Mouse (Mus musculus) layer of hippocampus, postnatal 25 days (tissue): ENCODE results near the gene Clec4d. TPM values are rescaled to one million over a fixed set of nuclear protein-coding genes. Genes with fewer than 3 reads are reported as not detected.
"Not testable (repeated sequence)": the region's sequence is repeated elsewhere in the genome, so short reads cannot be mapped to it uniquely, and the experiment has no call there.

Source experiments
- DNase-seq, 2 experiments: peaks; one replicate each; pipeline ENCODE4 v3.0.0; 2022; ENCODE audit warnings: mixed read lengths in 2 of 2, low spot score in 1 of 2; ENCODE audit errors: extremely low spot score in 1 of 2
- total RNA-seq, 2 experiments: library from RNA; stranded (reverse); gene quantifications; 2 replicates each; pipeline ENCODE4 v1.2.3; 2021

Clec4d gene
- total RNA-seq: not detected

GRCm38 (mm10) chr6:123261555-123262161, at the start of gene Clec4d:
Gene Clec4d (plus strand): TSS chr6:123262111.
- no peak for DNase-seq

DNA sequence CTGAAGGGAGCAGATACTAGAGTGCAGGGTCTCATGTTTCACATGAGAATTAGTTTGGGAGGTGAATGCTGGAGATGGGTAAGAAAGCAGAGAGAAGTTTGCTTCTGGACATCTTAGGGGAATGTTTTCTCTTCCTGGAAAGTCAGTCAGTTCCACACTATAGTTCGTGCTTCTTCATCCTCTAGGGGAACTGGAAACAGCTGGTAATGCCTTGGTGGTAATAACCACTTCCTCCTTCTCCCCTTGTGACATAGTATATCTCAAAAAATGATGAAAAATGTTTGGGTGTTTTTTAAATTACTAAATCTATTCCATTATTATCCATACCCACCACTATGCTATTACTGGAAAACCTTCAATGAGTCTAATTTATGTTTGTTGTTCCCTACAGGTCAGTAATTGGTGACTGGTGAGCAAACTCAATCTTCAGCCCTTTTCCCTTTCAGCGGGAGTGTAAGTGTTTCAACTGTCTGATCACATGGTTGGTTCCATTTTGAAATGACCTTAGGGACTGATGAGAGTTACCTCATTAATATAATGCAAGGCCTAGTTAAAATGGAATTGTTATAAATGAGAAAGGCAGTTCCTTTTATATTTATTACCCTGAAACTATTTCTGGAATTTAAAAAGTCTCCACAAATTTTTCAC, 34.3 kb upstream of the Clec4d start:
- no peak for DNase-seq

GRCm38 (mm10) chr6:123229644-123230043, 32.3 kb upstream of the Clec4d start, which contains the start of gene Clec4n:
Gene Clec4n (plus strand): TSS chr6:123229843.
- DNase-seq: no peak

DNA sequence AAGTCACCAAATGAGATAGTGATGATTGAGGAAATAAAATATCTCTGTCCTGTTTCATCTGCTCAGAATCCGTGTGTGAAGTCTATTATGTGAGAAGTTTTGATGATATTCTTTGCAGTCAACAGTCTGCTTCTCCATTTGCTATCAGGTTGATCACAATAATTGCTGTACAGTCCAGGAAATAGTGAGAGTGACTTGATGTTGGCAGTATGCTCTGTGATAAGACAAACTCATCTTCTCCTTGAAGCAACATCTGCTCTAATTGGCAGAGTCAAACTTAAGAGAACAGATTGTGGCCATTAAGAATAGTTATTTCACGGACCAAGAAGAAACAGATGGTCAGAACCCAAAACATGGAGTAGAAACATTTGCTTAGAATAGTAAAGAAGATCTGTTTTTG, 30.8 kb upstream of the Clec4d start:
- DNase-seq: no peak

DNA sequence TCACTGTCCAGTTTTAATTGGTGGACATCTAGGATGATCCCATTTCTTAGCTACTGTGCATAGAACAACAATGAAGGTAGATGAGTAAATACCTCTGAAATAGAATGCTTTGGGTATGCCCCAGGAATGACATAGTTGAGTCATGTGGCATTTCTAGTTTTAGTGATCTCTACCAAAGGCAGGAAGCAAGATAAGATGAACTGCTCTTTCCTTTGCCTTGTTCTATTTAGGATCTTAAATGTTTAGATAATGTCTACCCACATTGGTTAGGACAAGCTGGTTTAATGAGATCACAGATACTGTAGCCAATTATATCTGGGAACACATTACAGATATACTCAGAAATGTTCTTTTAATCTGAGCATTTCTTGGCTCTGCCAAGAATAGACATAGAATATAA, 24.3 kb upstream of the Clec4d start:
- DNase-seq: no peak

- no peak for DNase-seq
These were observed 17.7 kb upstream of the Clec4d start for GRCm38 (mm10) chr6:123244201-123244600.

DNA sequence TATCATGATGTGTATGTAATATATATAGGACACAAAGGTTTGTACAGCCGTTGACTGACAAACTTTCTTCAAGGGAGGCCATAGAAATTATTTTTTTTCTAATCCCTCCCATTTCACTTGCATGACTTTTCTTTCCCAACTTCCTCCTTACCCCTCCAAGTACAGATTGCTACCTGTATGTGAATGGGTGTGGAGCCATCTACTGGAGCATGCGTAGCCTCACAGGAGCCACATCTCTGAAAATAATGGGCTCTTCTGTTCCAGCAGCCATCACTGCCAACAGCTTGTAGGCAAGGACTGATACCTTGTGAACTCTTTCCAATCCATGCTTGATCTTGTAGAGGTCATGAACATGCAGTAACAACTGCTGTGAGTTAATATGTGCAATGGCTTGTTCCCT, 13.0 kb upstream of the Clec4d start:
- DNase-seq: not testable (repeated sequence)

GRCm38 (mm10) chr6:123252735-123253134, 9.2 kb upstream of the Clec4d start:
- DNase-seq: no peak

DNA sequence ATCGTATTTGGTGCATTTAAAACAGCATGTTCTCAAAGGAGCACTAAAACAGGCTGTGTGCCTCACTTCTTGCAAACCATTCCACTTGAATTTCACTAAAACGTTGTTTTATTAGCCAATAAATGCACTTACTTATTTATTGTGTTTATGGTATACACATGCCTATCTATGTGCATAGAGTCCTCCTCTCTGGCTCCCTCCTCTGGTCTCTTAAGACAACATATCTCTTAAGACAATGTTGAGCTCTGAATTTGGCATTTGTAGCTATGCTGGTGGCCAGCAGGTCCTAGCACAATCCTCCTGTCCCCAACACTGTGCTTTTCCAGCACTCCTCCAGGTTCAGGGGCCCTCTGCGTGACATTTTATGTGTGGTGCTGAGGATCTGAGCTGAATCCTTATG, 3.0 kb upstream of the Clec4d start:
- DNase-seq: no peak

- DNase-seq: no peak
These were observed 1.9 kb upstream of the Clec4d start for GRCm38 (mm10) chr6:123259889-123260603.

DNA sequence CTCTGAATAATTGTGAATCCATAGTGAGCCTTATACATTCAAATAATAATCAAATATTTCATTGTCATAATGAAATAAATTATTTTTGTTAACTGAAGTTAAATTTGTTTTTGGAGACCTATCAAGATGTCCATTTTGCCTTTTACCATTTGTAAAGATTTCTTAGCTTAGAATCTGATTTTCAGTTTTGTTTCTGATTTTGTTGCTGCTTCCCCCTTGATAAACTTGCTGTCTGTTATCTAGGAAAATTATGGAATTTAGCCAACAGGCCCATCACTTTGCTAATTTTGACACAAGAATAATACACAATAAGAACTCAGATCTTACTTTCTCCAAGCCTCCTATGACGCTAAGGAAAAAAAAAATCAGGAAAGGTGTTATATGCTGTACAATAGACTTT, 1.0 kb upstream of the Clec4d start:
- DNase-seq: no peak

DNA sequence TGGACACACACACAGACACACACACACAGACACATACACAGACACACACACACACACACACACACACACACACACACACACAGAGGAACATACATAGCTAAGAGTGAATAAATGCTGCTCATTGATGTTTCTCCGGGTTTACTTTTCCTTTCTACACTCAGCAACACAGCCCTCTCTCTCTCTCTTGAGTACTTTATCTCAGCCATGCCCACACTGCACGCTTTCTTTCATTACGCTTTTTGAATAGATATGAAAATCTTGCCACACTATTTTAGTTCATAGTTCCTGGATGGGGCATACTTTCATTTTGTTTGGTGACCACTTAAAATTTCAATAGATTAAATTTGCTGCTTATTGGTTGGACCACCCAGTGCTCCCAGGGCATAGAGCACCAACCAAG, 2.3 kb downstream of the Clec4d start:
- DNase-seq: no peak

DNA sequence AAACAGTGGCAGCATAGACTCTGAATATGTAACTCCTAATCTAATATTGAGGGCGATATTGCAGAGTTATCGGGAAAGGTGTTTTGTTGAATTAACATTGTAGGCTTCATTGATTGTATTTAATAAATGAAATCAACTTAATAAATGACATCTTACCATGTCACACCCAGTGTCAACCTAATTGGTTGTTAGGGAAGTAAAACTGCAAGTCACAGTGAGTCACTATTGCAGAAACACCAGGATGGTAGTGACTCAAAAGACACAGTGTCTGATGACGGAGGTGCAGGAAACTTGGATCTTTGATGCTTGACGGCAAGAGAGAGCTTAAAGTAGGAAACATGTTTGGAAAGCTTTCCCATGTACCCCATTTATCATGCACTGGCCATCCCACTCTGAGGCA, 3.9 kb downstream of the Clec4d start:
- no peak for DNase-seq

DNA sequence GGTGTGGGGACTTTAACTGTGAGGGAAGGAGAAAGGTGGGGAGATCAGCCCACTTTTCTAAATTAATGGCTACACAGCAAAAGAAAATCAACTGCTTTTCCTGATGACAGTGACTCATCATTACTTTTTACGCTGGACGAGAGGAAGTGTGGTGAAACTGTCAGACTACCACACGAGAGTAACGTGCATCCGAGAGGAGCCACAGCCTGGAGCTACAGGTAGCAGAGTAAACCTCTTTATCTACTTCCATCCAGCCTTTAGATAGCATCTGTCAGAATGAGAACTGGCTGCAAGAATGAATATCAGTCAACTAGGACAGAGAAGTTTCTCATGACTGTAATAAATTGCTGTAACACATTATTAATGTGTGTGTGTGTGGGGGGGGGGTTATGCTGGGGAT, 5.0 kb downstream of the Clec4d start:
- no peak for DNase-seq

DNA sequence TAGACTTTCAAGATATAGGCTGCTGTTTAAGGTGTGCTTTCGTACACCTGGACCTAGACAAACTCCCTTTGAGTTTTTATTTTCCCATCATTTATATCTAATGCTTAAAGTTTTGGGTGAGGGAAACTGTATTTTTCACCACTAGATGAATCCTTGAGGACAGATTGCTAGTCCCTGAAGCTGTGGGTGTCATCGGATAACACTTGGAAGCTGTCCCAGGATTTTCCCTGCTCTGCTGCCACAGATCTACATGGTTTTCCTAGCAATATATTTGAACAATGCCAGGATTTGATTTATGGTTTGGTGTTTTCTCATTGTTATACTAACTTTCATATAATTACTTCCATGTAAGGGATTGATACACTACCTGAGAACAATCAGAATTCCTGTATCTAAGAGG, 17.5 kb downstream of the Clec4d start:
- no peak for DNase-seq

GRCm38 (mm10) chr6:123286311-123286710, 24.4 kb downstream of the Clec4d start:
- no peak for DNase-seq

DNA sequence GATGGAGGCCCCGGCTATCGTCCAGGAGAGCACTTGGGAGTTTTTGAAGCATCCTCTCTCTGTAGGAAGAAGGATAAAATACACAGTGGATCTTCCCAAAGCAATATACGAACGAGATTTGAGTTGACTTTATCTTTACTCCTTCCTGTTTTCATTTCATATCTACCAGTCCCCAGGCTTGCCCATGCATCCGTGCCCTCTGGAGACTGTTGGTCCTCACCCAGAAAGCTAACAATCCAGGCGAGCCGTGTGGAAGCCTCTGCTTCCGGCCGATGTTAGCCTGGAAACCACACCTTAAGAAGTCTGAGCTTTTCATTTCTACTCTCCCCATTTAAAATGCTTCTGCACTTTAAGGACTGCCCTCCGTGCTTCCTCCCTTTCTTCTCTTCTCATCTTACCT, 27.0 kb downstream of the Clec4d start:
- no peak for DNase-seq

- DNase-seq: no peak
These were observed 27.8 kb downstream of the Clec4d start, which contains the start of gene Clec4e for GRCm38 (mm10) chr6:123289753-123290152. Gene Clec4e (minus strand): TSS chr6:123289870.

DNA sequence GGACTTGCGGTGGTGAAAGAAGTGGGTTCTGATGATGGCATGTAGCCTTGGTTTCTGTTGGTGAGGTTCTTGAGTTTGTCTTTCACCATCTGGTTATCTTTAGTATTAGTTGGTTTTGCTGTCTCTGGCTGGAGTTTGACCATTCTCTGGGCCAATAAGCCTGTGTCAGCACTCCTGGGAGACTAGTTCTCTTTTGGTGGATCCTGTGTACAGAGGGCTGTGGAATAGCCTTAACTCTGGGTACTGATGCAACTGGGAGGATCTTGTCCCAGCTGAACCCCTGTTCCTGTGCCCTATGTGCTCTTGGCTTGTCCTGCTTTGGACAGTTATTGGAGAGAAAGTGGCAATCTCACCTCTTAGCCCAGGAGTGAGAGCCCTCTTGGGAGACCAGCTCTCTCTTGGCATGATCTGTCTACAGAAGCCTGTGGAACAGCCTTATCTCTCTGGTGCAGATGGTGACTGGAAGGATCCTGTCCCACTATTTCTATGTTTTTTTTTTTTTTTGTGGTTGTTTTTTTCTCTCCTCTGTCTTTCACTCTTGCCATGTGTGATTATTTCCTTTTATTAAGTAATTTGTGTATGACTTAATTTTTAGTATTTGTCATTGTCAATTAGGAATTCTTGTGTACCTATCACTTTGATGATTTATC, 31.0 kb downstream of the Clec4d start:
- DNase-seq: no peak

GRCm38 (mm10) chr6:123293509-123293908, 31.6 kb downstream of the Clec4d start:
- DNase-seq: not testable (repeated sequence)

DNA sequence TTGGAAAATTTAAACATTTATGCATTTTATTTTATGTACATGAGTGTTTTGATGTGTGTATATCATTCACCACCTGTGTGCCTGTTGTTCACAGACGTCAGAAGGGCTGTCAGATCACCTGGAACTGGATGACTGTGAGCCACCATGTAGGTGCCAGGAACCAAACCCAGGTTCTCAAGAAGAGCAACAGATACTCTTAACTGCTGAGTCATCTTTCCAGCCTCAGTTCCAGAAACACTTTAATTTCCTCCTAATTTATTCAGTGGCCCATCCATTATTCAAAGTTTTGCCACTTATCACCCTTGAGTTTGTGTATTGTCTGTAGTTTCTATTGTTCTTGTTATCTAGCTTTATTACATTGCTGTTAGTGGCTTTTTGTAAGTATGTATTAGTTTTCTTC, 34.8 kb downstream of the Clec4d start:
- no peak for DNase-seq
